Mouse (Mus musculus) left cerebral cortex, postnatal 4 days (tissue): ENCODE data around the gene Taf5l. TPM values are rescaled to one million over a fixed set of nuclear protein-coding genes. Genes with fewer than 3 reads are reported as not detected.
"Not testable (repeated sequence)": the region's sequence is repeated elsewhere in the genome, so short reads cannot be mapped to it uniquely, and the experiment has no call there.

Source experiments
- DNase-seq: peaks from one replicate; pipeline ENCODE4 v3.0.0-alpha.2; 2022
- intact Hi-C: fragments of 180-260 bp; cut with DNase I; formaldehyde crosslinking; loops from one replicate; pipeline ENCODE4 v1.15.1; 2025
- total RNA-seq, 2 experiments: library from RNA; stranded (reverse); gene quantifications; 2 replicates each; pipeline ENCODE4 v1.2.3; 2021

The Taf5l gene
- total RNA-seq, 2 experiments from 2014 or later = 27.8 to 29.4 TPM

GRCm38 (mm10) chr8:124014751-124015150 is 6.4 kb downstream of the Taf5l start:
- intact Hi-C loops = no loop called here
- DNase-seq = no peak

- DNase-seq, intact Hi-C loops: not testable (repeated sequence)
Measured at GRCm38 (mm10) chr8:124014299-124014698, 6.9 kb downstream of the Taf5l start.

DNA sequence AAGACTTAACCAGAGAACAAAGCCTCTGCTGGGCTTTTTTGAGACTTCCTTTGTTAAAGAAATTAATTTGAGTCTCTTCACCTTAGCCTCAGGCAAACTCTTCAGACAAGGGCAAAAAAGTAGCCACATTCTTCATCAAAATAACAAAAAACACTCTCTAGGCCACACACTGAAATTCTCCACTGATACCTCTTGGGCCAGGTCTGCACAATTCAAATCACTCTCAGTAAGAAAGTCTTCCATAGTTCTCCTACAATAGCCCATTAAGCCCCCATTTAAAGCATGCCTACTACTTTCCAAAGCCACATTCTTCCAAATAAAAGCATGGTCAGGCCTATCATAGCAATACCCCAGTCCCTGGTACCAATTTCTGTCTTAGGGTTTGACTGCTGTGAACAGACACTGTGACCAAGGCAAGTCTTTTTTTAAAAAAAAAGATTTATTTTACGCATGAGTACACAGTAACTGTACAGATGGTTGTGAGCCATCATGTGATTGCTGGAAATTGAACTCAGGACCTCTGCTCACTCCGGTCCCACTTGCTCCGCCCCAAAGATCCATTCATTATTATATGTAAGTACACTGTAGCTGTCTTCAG is 9.1 kb downstream of the Taf5l start:
- intact Hi-C loops = no loop called here

DNA sequence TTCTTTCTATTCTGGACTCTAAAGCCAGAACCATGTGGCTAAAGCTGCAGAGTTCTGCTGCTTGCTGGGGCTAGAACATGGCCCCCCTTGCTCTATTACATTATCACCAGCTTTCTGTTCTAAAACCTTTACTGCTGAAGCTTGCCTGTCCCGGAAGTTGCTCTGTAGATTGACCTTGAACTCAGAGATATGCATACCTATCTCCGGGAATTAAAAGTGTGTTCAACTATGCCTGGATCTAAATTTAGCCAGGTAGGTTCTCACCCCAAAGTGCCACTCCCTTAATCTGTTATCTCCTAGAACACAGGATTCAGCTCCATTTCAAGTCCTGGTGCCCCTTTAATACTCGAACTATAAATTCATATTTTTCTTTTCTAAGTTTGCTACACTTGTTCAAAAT is 9.6 kb downstream of the Taf5l start:
- intact Hi-C loops = no loop called here
- no peak for DNase-seq

More for the DNA sequence above, 9.1 kb downstream of the Taf5l start:
- DNase-seq = no peak

- no peak for DNase-seq
- intact Hi-C loops = no loop called here
Measured at GRCm38 (mm10) chr8:124007829-124008228, 13.4 kb downstream of the Taf5l start.

GRCm38 (mm10) chr8:124002546-124003108 is 18.6 kb downstream of the Taf5l start:
- intact Hi-C loops = no loop called here
- DNase-seq = no peak

GRCm38 (mm10) chr8:123999568-123999967 is 21.6 kb downstream of the Taf5l start:
- DNase-seq = no peak
- intact Hi-C loops = no loop called here

DNA sequence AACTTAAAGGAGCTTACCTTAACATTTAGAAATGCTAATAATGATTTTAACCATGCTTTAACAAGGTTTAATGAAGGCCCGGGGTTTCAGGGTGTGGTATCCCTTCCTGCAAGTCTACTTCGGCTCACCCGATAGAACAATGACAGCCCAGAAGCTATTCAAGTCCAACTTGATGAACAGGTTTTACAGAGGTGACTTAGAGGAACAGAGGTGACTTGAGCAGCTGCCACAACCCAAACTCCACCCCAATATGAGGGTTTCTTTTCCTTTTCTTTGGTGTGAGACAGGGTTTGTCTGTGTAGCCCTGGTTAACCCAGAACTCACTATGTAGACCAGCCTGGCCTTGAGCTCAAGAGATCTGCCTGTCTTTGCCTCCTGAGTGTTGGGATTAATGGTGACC is 27.2 kb downstream of the Taf5l start:
- intact Hi-C loops = no loop called here
- no peak for DNase-seq

GRCm38 (mm10) chr8:123993597-123993996 is 27.6 kb downstream of the Taf5l start:
- no peak for DNase-seq
- intact Hi-C loops = no loop called here

DNA sequence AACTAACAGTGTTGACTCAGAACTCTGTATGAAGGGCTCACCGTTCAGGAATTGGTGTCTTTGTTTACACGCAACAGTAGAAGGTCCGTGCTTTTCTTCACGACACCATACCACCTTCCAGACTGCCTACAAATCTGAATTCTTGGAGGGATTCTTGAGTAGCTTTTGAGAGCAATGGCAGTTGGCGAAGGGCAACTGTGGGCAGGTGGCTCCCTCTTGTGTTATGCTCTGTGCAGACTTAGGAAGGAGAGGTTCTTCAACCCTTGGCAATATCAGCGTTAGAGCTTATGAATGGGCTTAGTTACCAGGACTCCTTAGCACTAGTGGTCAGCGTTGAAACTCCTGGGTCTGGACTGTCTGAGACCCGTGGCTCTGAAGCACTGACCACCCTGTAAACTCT is 28.6 kb downstream of the Taf5l start:
- DNase-seq = no peak
- intact Hi-C loops = no loop called here

DNA sequence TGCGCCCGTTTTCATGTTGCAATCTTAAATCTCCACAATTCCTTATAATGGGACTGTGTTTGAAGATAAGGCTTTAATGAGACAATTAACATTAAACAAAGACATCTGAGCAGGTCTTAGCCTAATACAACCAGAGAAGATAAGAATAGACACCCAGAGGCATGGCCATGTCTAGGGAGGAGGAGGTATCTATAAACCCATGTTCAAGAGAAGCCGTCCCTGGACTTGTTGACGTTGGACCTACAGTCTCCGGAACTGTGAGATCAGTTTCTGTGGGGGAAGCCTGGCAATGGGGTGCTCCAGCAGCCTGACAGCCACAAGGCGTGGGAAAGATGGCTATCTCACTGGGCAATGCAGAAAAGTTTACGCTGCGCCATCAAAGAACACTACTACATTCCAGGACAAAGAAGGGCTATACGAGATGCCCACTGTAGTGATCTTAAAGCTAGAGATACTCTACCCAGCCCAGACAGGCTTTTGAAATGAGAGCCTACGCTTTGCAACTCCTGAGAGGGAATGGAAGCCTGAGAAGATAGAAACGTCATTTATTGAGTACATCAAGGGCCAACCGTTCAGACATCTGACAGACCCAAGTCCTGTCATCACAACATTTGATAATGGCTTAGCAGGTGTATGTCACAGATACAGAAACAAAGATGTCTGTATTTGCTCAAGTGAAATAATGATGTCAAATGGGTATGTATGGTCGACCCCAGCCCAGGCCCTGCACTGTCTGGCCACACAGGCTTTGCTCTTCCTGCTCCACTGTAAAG is 30.7 kb downstream of the Taf5l start:
- intact Hi-C loops = no loop called here

GRCm38 (mm10) chr8:123989128-123989527 is 32.1 kb downstream of the Taf5l start:
- DNase-seq = no peak
- intact Hi-C loops = no loop called here

More for the DNA sequence above, 30.7 kb downstream of the Taf5l start:
- DNase-seq = no peak

- DNase-seq = no peak
- intact Hi-C loops = no loop called here
Measured at GRCm38 (mm10) chr8:123988605-123989038, 32.6 kb downstream of the Taf5l start.

DNA sequence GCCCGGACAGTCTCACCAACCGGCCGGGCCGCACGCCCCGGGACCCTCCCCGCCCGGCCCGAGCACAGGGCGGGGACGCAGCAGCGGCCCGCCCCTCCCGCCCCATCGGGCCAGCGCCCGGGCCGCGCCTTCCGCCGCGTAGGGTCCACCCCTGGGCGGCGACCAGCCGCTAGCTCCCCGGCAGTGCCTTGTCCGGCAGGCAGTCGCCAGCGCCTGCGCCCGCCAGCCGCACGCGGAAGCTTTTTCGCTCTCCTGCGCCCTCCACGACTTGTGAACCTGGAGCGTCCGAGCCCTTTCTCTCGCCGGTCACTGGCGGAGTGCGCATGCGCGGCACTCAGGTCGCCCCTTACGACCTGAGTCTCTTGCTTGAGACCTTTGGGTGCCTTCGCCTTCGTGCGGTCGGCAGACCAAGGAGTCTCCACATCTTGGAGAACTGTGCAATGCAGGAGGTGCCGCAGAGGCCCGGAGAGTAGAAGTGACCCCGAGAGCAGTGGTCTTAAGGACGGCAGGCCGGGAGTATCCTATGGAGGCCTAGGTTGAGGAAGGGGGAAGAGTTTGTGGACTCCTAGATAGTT is 38.3 kb downstream of the Taf5l start, which contains the start of gene Abcb10:
Gene Abcb10, minus strand, starts transcription at position 297 of the 575 bp plus-strand sequence.
- intact Hi-C loops = no loop called here
- DNase-seq = peak; percentile 86

- peak; percentile 31 for DNase-seq
- intact Hi-C loops = no loop called here
Measured at GRCm38 (mm10) chr8:123982291-123982793, 38.9 kb downstream of the Taf5l start.

- intact Hi-C loops = no loop called here
- no peak for DNase-seq
Measured at GRCm38 (mm10) chr8:123981674-123982073, 39.5 kb downstream of the Taf5l start.

DNA sequence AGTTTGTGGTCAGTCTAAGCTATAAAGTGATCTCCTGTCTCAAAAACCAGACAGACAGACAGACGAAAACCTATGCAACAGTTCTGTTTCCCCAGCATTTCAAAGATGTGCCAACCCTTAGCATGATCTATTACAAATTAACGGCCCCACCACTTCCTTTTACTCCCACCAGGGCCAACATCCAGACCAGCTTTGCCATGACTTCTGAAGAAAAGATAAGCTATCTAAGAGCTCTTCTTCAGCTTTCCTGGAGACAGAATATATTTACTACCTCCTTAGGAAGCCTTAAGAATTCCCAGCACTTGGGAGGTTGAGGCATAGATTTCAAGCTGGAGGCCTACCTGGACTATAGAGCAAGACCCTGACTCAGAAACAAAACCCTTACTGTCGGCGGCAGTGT is 41.0 kb downstream of the Taf5l start:
- intact Hi-C loops = no loop called here
- DNase-seq = no peak

DNA sequence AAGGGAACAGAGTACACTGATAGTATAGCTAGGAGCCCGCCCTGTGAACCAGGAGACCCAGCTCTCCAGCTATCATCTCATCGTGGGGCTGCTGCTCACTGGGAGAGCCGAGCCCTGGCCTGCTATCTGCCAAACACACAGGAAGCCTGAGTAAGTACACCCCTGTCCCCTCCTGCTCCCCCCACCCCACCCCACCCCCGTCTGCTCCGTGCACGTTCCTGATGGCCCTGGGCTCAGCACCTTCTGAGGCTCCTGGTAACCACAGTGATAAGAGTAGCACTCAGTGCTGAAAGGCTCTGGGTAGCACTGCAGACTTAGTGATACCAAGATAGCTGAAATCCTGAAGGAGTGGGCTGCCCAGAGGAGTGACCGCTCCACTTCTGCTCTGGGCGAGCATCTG is 42.3 kb downstream of the Taf5l start:
- intact Hi-C loops = no loop called here
- no peak for DNase-seq

DNA sequence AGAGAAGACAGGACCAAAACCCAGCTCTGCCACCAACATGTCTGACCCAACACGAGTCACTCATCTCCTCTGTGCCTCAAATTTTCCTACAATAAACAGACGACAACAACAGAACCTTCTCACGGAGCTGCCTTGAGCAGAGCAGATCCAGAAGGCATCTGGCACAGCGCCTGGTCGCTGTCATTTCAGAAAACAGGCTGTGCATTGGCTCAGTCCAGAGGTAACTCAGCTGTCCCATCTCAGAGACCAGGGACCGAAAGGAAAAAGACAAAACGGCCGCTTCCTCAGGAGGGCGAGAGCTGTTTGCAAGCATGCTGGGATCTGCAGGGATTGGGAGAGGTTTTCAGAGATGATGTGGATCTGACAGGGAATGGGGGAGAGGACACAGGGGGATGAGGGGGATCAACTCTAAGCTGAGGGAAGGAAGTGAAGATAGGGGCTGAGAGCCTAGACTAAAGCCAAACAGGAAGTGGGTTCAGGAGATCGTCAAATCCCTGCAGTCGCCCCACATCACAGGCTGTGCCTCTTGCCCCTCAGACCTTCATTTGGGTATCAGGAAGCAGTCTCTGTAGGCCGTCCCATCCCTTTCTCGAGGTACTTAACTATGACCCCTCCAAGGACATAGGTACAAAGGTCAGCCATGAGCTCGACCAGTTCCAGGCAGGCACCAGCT is 42.9 kb downstream of the Taf5l start:
- DNase-seq = peak; percentile 49
- intact Hi-C loops = no loop called here

DNA sequence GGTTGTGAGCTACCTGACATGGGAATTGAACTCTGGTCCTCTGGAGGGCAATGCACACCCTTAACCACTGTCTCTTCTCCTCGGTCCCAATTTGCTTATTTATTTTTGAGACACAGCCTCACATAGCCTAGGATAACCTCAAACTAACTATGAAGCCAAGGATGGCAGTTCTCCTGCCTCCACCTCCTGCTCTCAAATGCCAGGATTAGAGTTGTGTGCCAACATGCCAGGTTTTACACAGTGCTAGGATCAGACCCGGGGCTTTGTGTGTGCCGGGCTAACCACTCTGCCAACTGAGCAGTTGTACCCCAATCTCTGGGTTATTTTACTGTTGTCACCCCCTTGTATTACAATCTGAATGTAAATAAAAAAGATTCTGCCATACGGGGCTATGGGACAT is 43.7 kb downstream of the Taf5l start:
- intact Hi-C loops = no loop called here
- DNase-seq = no peak

DNA sequence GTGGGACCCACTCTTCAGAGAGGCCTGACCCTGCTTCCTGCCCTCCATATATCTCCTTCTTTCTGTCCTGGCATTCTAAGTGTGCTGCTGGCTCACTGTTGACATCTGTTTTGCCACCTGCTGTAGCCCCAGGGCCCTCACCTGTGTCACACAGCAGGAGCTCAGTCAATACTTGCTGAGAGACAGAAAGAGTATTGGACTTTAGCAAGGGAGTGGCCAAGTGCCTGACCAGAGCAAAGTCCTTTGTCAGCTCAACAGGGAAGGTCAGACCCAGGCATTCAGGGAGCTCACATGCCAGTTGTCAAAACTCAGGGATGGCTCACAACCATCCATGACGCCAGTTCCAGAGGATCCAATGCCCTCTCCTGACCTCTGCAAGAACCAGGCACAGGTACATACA is 47.7 kb downstream of the Taf5l start:
- intact Hi-C loops = no loop called here
- DNase-seq = no peak
